Mouse (Mus musculus): Measurements from ENCODE around the gene Iqce.

GRCm38 (mm10) chr5:140640812-140641211 lies 61.4 kb downstream of the Iqce start:
- TF ChIP-seq CTCF (IDR thresholded peaks at IDR 0.05; ENCODE audit: control insufficient read depth, insufficient read depth, insufficient read length), result no peak
- TF ChIP-seq FOSL1 (IDR thresholded peaks at IDR 0.05; ENCODE audit: insufficient read depth, low read length, poor library complexity, severe bottlenecking), result no peak
- TF ChIP-seq USF1 (IDR thresholded peaks at IDR 0.05; ENCODE audit: low read depth), result no peak

All from C2C12 (cell line).